Mouse (Mus musculus) adrenal gland, postnatal 10 days (tissue): Measurements from ENCODE around the gene Snx29. TPM values are rescaled to one million over a fixed set of nuclear protein-coding genes. Genes with fewer than 3 reads are reported as not detected.

Source experiments
- DNase-seq: peaks from one replicate; pipeline ENCODE4 v3.0.0; 2021; ENCODE audit warnings: mixed read lengths
- total RNA-seq, 2 experiments: library from RNA; stranded (reverse); gene quantifications; 2 replicates each; pipeline ENCODE4 v1.2.3; 2021

Gene Snx29
- total RNA-seq, 2 experiments from 2014 or later, result 14.7 to 19.7 TPM

DNA sequence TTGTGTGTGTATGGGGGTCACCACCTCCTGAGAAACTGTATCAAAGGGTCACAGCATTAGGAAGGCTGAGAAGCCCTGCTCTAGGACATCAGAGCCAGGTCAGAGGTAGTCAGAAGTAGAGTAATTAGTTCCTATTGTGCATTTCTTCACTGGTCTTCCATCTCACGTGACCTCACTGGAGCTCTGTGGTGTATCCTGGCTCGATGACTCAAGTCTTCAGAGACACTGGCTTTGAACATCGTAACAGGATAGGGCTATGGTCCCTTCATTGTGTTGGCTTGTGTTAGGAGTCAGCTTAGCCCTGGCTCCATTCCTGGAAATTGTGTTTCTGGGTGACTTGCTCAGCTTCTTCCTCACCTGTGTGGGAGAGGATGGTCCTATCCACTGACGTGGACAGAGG, 126.6 kb downstream of the Snx29 start:
- DNase-seq, result no peak

GRCm38 (mm10) chr16:11450626-11451025, 127.9 kb downstream of the Snx29 start:
- no peak for DNase-seq

DNA sequence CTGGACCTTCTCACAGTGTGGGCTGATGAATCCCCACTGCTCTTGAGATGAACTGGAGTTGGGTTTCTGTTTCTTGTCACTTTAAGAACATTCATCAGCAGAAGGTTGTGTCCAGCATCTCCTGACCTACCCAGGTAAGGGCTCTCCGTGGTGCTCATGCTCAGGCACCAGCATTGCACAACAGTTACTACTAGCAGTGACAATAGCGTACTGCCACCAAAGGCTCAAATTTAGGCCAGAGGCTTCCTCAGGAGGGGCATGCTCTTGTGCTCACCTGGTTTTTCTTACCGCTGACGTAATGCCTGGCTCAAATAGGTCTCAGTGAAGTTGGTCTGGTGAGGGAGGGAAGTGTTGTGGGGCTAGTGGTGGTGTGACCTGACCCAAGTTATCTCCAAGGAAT, 132.2 kb downstream of the Snx29 start:
- DNase-seq, result no peak

DNA sequence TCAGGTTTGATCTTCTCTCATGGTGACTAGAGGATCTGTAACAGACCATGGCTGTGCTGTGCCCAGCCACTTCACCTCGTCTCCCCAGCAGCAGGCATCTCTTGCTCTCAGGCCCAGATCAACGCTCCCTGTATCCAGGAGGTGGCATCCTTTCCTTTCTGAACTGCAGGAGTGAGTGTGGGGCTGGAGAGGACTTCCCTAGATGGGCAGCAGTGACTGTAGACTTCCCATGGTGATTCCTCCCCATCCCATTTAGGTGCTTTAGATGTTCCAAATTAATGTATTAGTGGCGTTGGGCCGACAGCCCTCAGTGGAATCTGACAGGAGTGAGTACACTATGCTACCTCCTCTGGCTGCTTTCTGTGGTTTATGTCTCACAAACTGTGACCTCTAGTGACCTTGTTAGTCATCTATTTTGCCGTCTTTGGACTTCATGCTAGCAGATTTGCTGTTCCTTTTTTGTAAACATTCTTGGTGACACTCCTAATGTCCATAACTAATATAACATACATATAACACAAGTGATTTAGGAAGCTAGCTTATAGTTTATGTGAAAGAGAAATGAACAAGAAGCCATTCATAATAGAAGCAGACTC, 132.9 kb downstream of the Snx29 start:
- peak; percentile 13 for DNase-seq

DNA sequence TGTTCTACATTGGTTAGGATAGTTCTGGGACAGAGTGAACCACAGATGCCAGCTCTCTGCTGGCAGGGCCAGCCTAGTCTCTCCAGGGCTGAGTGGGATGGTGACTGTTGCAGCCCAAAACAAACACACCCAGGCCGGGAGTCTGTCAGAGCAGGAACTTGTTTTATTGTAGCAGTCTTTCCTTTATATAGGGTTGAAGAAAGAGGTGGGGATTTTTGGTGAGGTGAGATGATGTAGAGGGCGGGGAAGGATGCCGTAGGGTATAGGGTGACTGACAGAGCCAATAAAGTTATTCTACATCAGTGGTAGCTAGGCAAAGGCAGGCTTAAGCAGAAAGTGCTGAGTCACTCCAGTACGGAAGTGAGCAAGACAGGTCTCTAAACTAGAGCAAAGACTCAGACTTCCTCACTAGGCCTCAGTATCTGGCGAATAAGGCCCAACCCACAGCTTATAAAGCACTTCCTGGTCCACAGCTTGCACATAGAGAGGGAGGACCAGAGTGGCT, 133.5 kb downstream of the Snx29 start:
- DNase-seq, result no peak

GRCm38 (mm10) chr16:11457136-11457535, 134.4 kb downstream of the Snx29 start:
- DNase-seq, result no peak

DNA sequence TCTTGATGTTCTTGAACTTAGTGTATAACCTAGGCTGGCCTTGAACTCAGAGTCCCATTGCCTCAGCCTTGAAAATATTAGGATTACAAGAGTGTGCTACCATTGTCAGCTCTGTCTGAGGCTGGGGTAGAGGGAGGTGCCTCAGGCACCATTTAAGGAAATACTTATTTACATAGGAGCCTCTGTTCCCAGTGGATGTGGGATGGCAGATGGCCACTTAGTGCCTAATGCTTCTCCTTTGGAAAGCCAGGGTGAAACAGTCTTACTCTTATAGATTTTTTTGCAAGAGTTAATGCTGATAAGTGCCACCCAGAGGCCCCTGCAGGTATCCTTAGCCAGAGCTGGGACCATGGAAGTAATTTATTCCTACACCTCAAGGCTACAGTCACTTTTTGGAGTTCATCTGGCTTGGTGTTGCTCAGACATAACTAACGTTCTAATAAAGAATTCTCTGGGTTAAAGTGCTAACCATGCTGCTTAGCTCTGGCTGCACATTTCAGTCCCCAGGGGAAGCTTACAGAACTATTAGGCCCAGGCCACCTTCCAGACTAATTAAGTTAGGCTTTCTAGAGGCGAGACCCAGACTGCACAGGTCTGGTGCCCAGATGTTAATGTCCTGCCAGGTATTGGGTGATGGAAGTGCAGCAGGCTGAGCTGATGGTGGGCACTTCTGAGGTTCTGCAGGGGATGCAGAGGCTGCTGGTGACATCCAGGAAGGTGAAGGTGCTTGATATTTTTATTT, 135.1 kb downstream of the Snx29 start:
- peak; percentile 24 for DNase-seq

- DNase-seq, result no peak
These were observed 137.5 kb downstream of the Snx29 start for GRCm38 (mm10) chr16:11460210-11460609.

DNA sequence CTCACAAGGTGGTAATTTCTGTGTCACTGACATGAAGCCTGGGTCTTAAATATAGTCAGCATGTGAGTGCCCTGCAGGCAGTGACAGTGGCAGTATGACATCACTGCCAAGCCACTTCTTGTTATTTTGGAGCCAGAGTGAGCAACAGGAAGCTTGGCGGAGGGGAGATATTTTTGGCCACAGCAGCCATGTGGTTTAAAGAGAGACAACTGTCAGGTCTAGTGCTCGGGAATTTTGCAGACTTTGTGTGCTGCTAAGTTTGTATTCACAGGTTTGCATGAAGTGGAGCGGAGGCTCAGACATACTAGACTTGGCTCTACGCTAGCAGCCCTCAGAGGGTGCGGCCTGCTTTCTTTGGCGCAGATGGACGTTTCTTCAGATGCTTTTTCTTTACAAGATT, 138.9 kb downstream of the Snx29 start:
- DNase-seq, result peak; percentile 13

- peak; percentile 81 for DNase-seq
These were observed 145.9 kb downstream of the Snx29 start for GRCm38 (mm10) chr16:11468533-11469179.

GRCm38 (mm10) chr16:11469491-11469890, 146.8 kb downstream of the Snx29 start:
- no peak for DNase-seq

DNA sequence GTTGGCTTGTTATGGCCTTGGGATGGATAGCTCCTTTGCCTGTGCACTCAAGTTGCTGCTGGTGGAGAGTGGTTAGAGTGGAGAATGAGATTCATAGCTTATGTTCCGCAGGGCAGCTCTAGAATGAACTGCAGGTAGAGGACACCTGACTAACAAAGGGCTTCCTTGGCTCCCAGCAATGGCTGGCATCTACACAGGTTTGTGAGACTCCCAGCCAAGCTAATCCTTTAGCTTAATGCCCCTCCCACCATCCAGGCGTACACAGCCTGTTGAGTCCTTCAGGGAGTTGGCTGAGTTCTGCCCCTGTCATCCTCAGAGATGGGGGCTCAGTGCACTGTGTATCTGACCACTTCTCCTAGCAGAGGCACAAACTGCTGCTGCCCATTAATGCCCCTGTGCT, 148.5 kb downstream of the Snx29 start:
- DNase-seq, result no peak

DNA sequence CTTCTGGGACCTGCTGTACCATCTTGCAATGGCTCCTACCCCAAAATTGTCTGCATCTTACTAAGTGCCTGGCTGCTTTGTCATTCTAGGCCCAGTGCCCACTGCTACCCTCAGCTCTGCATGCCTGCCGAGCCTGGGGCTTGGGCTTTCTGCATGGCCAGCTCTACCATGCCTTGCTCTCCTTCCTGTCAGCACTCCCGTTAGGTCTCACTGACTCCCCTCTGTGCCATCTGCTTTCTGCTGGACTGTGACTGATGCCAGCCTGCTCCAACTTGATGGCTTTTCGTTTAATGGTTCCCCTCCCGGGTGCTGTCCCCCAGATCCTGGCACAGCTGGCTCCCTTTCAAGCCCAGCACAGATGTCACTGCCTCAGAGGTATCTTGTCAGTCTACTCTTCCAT, 150.1 kb downstream of the Snx29 start:
- DNase-seq, result no peak

DNA sequence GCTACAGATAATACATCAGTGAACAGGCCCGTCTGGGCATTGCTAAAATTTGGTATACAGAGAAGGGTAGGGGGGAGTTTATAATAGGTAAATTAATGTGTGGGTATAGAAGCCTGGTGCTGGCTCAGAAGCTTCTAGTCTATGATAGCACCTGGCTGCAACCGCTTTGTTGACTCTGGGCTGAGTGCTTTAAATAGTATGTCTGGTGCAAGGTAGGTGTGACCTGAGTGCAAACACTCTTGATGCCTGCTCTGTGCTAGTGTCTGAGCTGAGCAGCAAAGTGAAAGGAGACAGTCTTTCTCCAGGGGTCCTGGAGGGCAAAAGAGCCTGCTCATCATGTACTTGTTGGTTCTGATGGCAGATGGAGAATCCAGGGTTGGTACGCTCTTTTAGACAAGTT, 150.8 kb downstream of the Snx29 start:
- DNase-seq, result no peak

DNA sequence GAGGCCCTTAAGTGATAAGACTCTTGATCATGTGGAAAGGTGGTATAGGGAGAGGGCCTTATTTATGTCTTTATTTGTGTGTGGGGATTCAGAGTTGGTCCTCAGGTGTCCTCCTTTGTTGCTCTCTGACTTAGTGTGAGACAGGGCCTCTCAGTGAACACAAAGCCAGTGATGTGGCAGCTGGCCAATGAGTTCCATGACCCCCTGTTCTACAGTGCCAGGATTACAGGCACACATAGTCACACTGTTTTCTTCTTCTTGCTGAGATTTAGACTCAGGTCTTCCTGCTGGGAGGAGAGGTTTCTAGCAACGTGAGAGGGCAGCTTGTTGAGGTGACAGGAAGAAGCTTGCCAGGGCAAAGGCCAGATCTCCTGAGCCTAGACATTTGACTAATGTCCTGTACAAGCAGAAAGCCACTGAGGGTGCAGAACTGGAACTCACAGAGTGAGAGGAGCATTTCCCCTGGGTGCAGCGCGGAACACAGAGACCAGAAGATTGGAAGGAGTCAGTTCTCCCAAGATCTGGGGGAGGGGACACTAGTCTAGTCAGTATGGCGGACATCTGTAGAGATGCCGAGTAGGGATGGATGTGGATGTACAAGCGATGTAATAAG, 151.3 kb downstream of the Snx29 start:
- no peak for DNase-seq

DNA sequence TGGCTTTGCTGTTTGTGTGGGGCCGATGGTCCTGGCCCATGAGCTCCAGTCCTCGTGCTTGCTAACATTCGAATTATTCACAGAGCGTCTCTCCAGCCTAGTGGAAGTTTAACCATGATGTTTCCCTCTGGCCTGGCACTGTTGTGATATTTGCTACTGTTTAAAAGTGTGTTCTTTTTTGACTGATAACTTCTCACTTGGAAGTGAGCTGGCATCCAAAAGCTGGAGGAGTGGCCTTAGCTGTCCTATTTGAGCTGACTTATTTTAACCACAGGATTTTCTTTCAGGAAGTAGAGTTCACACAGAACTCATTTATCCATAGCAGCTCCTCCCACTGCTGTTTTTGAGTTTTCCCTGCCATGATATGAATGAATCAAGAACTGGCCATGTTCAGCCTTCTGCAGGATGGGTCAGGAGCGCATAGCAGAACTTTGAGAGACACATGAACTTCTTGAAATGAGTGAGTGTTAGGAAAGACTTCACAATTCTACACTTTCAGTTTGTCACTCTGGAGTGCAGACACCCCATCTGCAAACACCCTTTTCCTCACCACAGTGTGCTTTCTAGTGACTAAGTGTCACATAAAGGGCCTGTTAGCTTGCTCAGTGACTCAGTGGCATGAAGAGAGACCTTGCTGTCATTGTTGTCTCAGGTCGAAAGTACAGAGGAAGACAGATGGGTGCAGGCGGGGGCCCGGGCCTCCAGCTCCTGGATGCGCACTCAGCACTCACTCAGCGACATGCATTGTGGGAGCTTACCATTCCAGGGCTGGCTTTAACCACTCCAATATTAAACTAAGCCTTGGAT, 152.6 kb downstream of the Snx29 start:
- DNase-seq, result no peak

GRCm38 (mm10) chr16:11476314-11476713, 153.6 kb downstream of the Snx29 start:
- DNase-seq, result no peak

DNA sequence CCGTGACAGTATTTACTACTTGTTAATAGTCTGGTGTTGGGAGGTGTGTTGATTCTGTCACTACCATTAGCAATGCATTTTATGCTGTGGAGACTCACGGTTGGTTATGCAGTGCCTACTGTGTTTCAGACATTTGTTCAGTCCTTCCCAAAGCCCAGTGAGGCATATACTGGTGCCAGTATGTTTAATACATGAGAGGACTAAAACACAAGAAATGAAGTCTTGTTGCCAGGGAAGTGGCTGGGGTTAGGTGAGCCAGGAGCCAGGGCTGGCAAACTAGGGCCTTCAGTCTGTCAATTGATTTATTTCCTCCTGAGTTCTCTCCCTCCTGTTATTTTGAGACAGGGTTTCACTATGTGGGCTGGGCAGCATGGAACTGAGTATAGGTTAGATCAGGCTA, 154.3 kb downstream of the Snx29 start:
- DNase-seq, result no peak

GRCm38 (mm10) chr16:11477591-11477990, 154.9 kb downstream of the Snx29 start:
- DNase-seq, result no peak

- no peak for DNase-seq
These were observed 156.9 kb downstream of the Snx29 start for GRCm38 (mm10) chr16:11479605-11480004.

DNA sequence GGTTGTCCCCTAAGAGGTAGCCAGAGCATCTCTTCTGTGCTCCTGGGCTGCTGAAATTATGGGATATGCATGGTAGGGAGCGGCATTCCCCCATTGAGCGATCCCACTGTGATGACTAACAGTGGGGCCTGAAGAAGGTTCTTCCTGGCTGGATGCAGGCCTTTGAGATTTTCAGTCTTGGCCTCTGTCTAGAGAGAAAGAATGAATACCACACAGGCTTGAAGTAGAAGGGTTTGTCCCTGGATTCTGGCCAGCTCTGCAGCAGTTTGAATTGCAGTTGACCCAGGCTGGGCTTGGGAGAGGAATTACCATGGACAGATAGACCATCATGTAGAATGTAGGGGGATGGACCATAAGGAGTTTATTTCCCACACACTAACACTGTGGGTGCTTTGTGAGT, 159.5 kb downstream of the Snx29 start:
- no peak for DNase-seq

GRCm38 (mm10) chr16:11494895-11495294, 172.2 kb downstream of the Snx29 start:
- no peak for DNase-seq
